ENCODE assay signal across 14 mouse cellular contexts in genomic region chr2:38906097-38906496, GRCm38 (mm10). TPM values are rescaled to one million over a fixed set of nuclear protein-coding genes. Genes with fewer than 3 reads are reported as not detected.
DNase-seq lines count a peak whose midpoint lies in the region; ATAC-seq and TF ChIP-seq lines count a peak whose summit lies in the region.
"Had no signal": no experiment of that assay in that cellular context is flagged by ENCODE, and none has a peak within 500 bp of the region (broad histone marks: within the 10 kb centered on the region; RNA-seq: fewer than 3 reads in every experiment).

No protein-coding gene starts in this region.

- intact Hi-C loops in left cerebral cortex, adult 2 months (cut with DNase I) = no loop called here

- no peaks in the 10 kb centered on the region for H3K27me3 ChIP-seq in heart, embryonic 11.5 days (ENCODE audit: control insufficient read depth, insufficient read depth, low read length)
- H3K27me3 ChIP-seq: embryonic facial prominence, embryonic 15.5 days; intestine, embryonic 15.5 days had no signal

- H3K36me3 ChIP-seq in heart, embryonic 11.5 days (ENCODE audit: control insufficient read depth, insufficient read depth, low read length) = no peaks in the 10 kb centered on the region
- H3K36me3 ChIP-seq: embryonic facial prominence, embryonic 15.5 days; intestine, embryonic 15.5 days had no signal

- no peaks in the 10 kb centered on the region for H3K4me1 ChIP-seq in heart, embryonic 11.5 days (ENCODE audit: control insufficient read depth, insufficient read depth, low read length)
- H3K4me1 ChIP-seq: embryonic facial prominence, embryonic 15.5 days; intestine, embryonic 15.5 days had no signal

- H3K4me3 ChIP-seq in heart, embryonic 11.5 days (ENCODE audit: low read depth, low read length) = no peak overlapping the region
- no peak overlapping the region for H3K4me3 ChIP-seq in left cerebral cortex, adult 2 months
- H3K4me3 ChIP-seq: embryonic facial prominence, embryonic 15.5 days; intestine, embryonic 15.5 days had no signal

- no peak for ATAC-seq in heart, embryonic 11.5 days (replicated peaks; ENCODE audit: insufficient number of reproducible peaks, low FRiP score, low TSS enrichment)
- ATAC-seq in granulocyte monocyte progenitor cell, adult 5-6 weeks (replicated peaks; ENCODE audit: poor library complexity, severe bottlenecking) = no peak
- ATAC-seq: CD4-positive, CD25-positive, alpha-beta regulatory T cell, adult 4 months; intestine, embryonic 15.5 days had no signal

- H3K9me3 ChIP-seq in heart, embryonic 11.5 days (replicated peaks; ENCODE audit: control insufficient read depth, low read length) = no peaks in the 10 kb centered on the region
- H3K9me3 ChIP-seq: embryonic facial prominence, embryonic 15.5 days; intestine, embryonic 15.5 days had no signal

- H3K27ac ChIP-seq in heart, embryonic 11.5 days (ENCODE audit: low read depth, low read length) = no peak overlapping the region
- H3K27ac ChIP-seq in left cerebral cortex, adult 2 months = no peak overlapping the region
- H3K27ac ChIP-seq: embryonic facial prominence, embryonic 15.5 days; intestine, embryonic 15.5 days had no signal

- no peak overlapping the region for H3K9ac ChIP-seq in heart, embryonic 11.5 days (ENCODE audit: low read depth, low read length)
- H3K9ac ChIP-seq: embryonic facial prominence, embryonic 15.5 days; intestine, embryonic 15.5 days had no signal

- 51% methylated on average over 5 of the region's 5 CpGs for WGBS in heart, embryonic 11.5 days (ENCODE audit: insufficient replicate concordance)

- DNase-seq in heart, adult 18-20 months = peak; percentile 42 to 61
- peak; percentile 8 for DNase-seq in NIH3T3 (ENCODE audit: low read depth)
- DNase-seq in frontal cortex, postnatal 36 days (ENCODE audit: low spot score in 2 of 2) = peak; percentile 51 to 74
- DNase-seq in left cerebral cortex, adult 2 months (ENCODE audit: extremely low spot score in 1 of 2, low spot score in 2 of 2) = peak; percentile 16 to 41
- DNase-seq in urinary bladder, adult 2 months (ENCODE audit: low spot score) = no peak
- no peak for DNase-seq in urinary bladder, adult 18-20 months (ENCODE audit: low spot score in 2 of 2)
- DNase-seq: lung, adult 2 months; thymus, adult 18-20 months had no signal

- H3K4me2 ChIP-seq in heart, embryonic 11.5 days = no peak overlapping the region
- H3K4me2 ChIP-seq: embryonic facial prominence, embryonic 15.5 days; intestine, embryonic 15.5 days had no signal

- TF ChIP-seq CTCF in left cerebral cortex, adult 2 months (IDR thresholded peaks at IDR 0.05) = no peak

RNA-seq across cellular contexts. Expression of gene Nr6a1, which starts 21.4 kb away (rescaled TPM):
- 1 to 10 TPM in 1 of 2 experiments, under 1 TPM in 1; 0.82 to 1.2 TPM for total RNA-seq in heart, adult 18-20 months (2021)
- 1.6 and 1.9 TPM in 2 replicates for polyA plus RNA-seq in heart, embryonic 11.5 days (2014; fragmentation: Nextera tagmentation; extraction: Ambion mirVana)
- 10 to 100 TPM in 1 of 2 experiments, 1 to 10 TPM in 1; 9.3 to 10.4 TPM for total RNA-seq in left cerebral cortex, adult 2 months (2021)
- 5.3 and 5.4 TPM in 2 replicates for polyA plus RNA-seq in urinary bladder, adult 2 months (2012; rRNA removed)
- total RNA-seq in granulocyte monocyte progenitor cell, adult 5-6 weeks (2014; fragmentation: Nextera tagmentation) = 0.11 TPM in 2 replicates
- total RNA-seq in granulocyte monocyte progenitor cell, adult 5-6 weeks (2017) = 0.30 and 1.3 TPM in 2 replicates

RNA-seq across cellular contexts. Expression of gene Olfml2a, which starts 25.7 kb away (rescaled TPM):
- total RNA-seq in heart, adult 18-20 months (2021) = 1 to 10 TPM; 2.9 to 4.8 TPM
- 2.1 and 3.7 TPM in 2 replicates for polyA plus RNA-seq in heart, embryonic 11.5 days (2014; fragmentation: Nextera tagmentation; extraction: Ambion mirVana)
- 1 to 10 TPM; 2.1 to 2.6 TPM for total RNA-seq in left cerebral cortex, adult 2 months (2021)
- polyA plus RNA-seq in urinary bladder, adult 2 months (2012; rRNA removed) = 7.7 and 12.3 TPM in 2 replicates
- total RNA-seq in granulocyte monocyte progenitor cell, adult 5-6 weeks (2014; fragmentation: Nextera tagmentation) = not detected in 2 replicates
- not detected in 2 replicates for total RNA-seq in granulocyte monocyte progenitor cell, adult 5-6 weeks (2017)
- total RNA-seq: monocyte, adult 5-6 weeks had no signal
- polyA plus RNA-seq: CD4-positive, CD25-positive, alpha-beta regulatory T cell, adult 4 months had no signal

Comparison
In these comparisons a context has a peak if more than half of its experiments do, and no peak if none do; other contexts are left out.
1. DNase-seq: peak in heart, adult 18-20 months (2 of 2), NIH3T3 (single experiment), frontal cortex, postnatal 36 days (2 of 2) and left cerebral cortex, adult 2 months (2 of 2); none in urinary bladder, adult 2 months (single experiment) and urinary bladder, adult 18-20 months (0 of 2).
2. RNA of gene Nr6a1, which starts 21.4 kb away (total RNA-seq): 9.3 to 10.4 TPM in left cerebral cortex, adult 2 months; 0.11 to 1.3 TPM in granulocyte monocyte progenitor cell, adult 5-6 weeks and 0.82 to 1.2 TPM in heart, adult 18-20 months; every median in the first group is over 4 times any median in the second.